Mouse (Mus musculus): Measurements from ENCODE around the gene Apba2. TPM values are rescaled to one million over a fixed set of nuclear protein-coding genes. Genes with fewer than 3 reads are reported as not detected.

The Apba2 gene
- polyA plus RNA-seq (2014; fragmentation: Illumina TruSeq; extraction: RNeasy Lipid Tissue Mini Kit (QIAGEN cat#74804); ENCODE audit: low read depth, low replicate concordance), result 0.13 TPM

GRCm38 (mm10) chr7:64501536-64502270, at the start of gene Apba2:
Gene Apba2 (plus strand): TSS chr7:64501706.

Other genes with a start within 250 kb of the Apba2 start
- 17.3 TPM for gene Mtmr10, start 214.1 kb upstream of the Apba2 start, polyA plus RNA-seq (2014; fragmentation: Illumina TruSeq; extraction: RNeasy Lipid Tissue Mini Kit (QIAGEN cat#74804); ENCODE audit: low read depth, low replicate concordance)
- 7.2 TPM for gene Fan1, start 127.6 kb upstream of the Apba2 start, polyA plus RNA-seq (2014; fragmentation: Illumina TruSeq; extraction: RNeasy Lipid Tissue Mini Kit (QIAGEN cat#74804); ENCODE audit: low read depth, low replicate concordance)
- gene Mphosph10, start 109.4 kb upstream of the Apba2 start, polyA plus RNA-seq (2014; fragmentation: Illumina TruSeq; extraction: RNeasy Lipid Tissue Mini Kit (QIAGEN cat#74804); ENCODE audit: low read depth, low replicate concordance), result 46.0 TPM
- gene Mcee, start 109.1 kb upstream of the Apba2 start, polyA plus RNA-seq (2014; fragmentation: Illumina TruSeq; extraction: RNeasy Lipid Tissue Mini Kit (QIAGEN cat#74804); ENCODE audit: low read depth, low replicate concordance), result 235 TPM

All from sigmoid colon, adult 10 weeks (tissue).